Mouse (Mus musculus): ENCODE data around the gene Olfr1234.

The Olfr1234 gene

GRCm38 (mm10) chr2:89364765-89365164 lies at the start of gene Olfr1234:
Olfr1234 (minus strand) TSS chr2:89364865.
- DNase-seq = no peak

GRCm38 (mm10) chr2:89409576-89409975 lies 44.9 kb upstream of the Olfr1234 start, which contains the start of gene Olfr1238:
Olfr1238 (minus strand) TSS chr2:89409676.
- no peak for DNase-seq

- DNase-seq = no peak
These were observed 36.2 kb upstream of the Olfr1234 start for GRCm38 (mm10) chr2:89400882-89401281.

GRCm38 (mm10) chr2:89342298-89342697 lies 22.4 kb downstream of the Olfr1234 start, which contains the start of gene Olfr1233:
Olfr1233 (minus strand) TSS chr2:89342398.
- no peak for DNase-seq

- no peak for DNase-seq
These were observed 35.1 kb downstream of the Olfr1234 start, which contains the start of gene Olfr1232 for GRCm38 (mm10) chr2:89329575-89329974. Olfr1232 (minus strand) TSS chr2:89329675.

Data from lung, postnatal 10 days (tissue).